Mouse (Mus musculus) kidney, adult 2 months (tissue): Measurements from ENCODE around the gene Eri3. TPM values are rescaled to one million over a fixed set of nuclear protein-coding genes. Genes with fewer than 3 reads are reported as not detected.

Source experiments
- DNase-seq: peaks from one replicate; pipeline ENCODE4 v3.0.0; 2021
- H3K27ac ChIP-seq: fragments of 200-500 bp; 2 replicates; pipeline ENCODE4 v1.5.1; 2012; ENCODE audit warnings: low read depth, low read length, control low read depth, inconsistent platforms; ENCODE audit not compliant: insufficient read depth
- H3K27me3 ChIP-seq: fragments of 200-500 bp; replicated peaks from 2 replicates; pipeline ENCODE4 v1.6.1; 2012; ENCODE audit warnings: mild to moderate bottlenecking, moderate library complexity, low read length, inconsistent platforms; ENCODE audit not compliant: control insufficient read depth, insufficient read depth
- H3K36me3 ChIP-seq: fragments of 200-500 bp; 2 replicates; pipeline ENCODE4 v1.6.1; 2012; ENCODE audit warnings: mild to moderate bottlenecking, moderate library complexity, low read length, inconsistent platforms; ENCODE audit not compliant: control insufficient read depth, insufficient read depth
- H3K4me1 ChIP-seq: fragments of 200-500 bp; 2 replicates; pipeline ENCODE4 v1.6.1; 2011; ENCODE audit warnings: low read length; ENCODE audit not compliant: control insufficient read depth, insufficient read depth
- H3K4me3 ChIP-seq: fragments of 200-500 bp; 2 replicates; pipeline ENCODE4 v1.5.1; 2011; ENCODE audit warnings: mild to moderate bottlenecking, low read depth, low read length, control low read depth; ENCODE audit not compliant: insufficient read depth
- CTCF ChIP-seq: fragments of 200-500 bp; conservative IDR thresholded peaks from 2 replicates; pipeline ENCODE4 v1.5.1; 2011; ENCODE audit warnings: low read depth, mild to moderate bottlenecking, control low read depth, low read length, moderate library complexity, mixed read lengths; ENCODE audit not compliant: insufficient read depth, insufficient read length
- POLR2A ChIP-seq: fragments of 200-500 bp; IDR thresholded peaks from one replicate; pipeline ENCODE4 v1.6.1; 2011; ENCODE audit warnings: low read depth, low read length, control low read depth
- WGBS: fragments of 180-500 bp; shearing (Covaris S2); methylation state at CpG from one replicate; pipeline ENCODE4 v1.1.7; 2018; 5-methylcytosine and 5-hydroxymethylcytosine counted together
- polyA plus RNA-seq: library from polyadenylated mRNA; depleted of rRNA; stranded (reverse); fragments of >200 nt; gene quantifications from 2 replicates; pipeline ENCODE4 v1.2.3, GENCODE M21; 2012

Gene Eri3
- polyA plus RNA-seq, 1 experiment = 73.0 TPM

- DNase-seq = no peak
- Histone ChIP-seq H3K27me3 (no peaks in the 10 kb centered on the region), H3K4me3 (no peak overlapping the region), H3K36me3 (no peaks in the 10 kb centered on the region), H3K27ac (no peak overlapping the region), H3K4me1 (no peaks in the 10 kb centered on the region)
- 74% methylated on average over 22 of the region's 22 CpGs for WGBS
- TF ChIP-seq POLR2A (no peak), CTCF (no peak)
Observed at GRCm38 (mm10) chr4:117636891-117637613, 86.9 kb downstream of the Eri3 start.

GRCm38 (mm10) chr4:117640925-117641703 lies 90.9 kb downstream of the Eri3 start:
- WGBS = 97% methylated on average over 1 of the region's 1 CpGs
- no peak overlapping the region for H3K4me3 ChIP-seq
- no peaks in the 10 kb centered on the region for H3K4me1 ChIP-seq
- no peak overlapping the region for H3K27ac ChIP-seq
- no peak for TF ChIP-seq POLR2A
- TF ChIP-seq CTCF = no peak
- DNase-seq = no peak
- H3K27me3 ChIP-seq = no peaks in the 10 kb centered on the region
- no peaks in the 10 kb centered on the region for H3K36me3 ChIP-seq

- Histone ChIP-seq H3K4me1 (no peaks in the 10 kb centered on the region), H3K27ac (no peak overlapping the region), H3K4me3 (no peak overlapping the region), H3K36me3 (no peaks in the 10 kb centered on the region), H3K27me3 (no peaks in the 10 kb centered on the region)
- no peak for DNase-seq
- whole genome bisulfite sequencing = 91% methylated on average over 1 of the region's 1 CpGs
- TF ChIP-seq CTCF (no peak), POLR2A (no peak)
Observed at GRCm38 (mm10) chr4:117641804-117642203, 91.6 kb downstream of the Eri3 start.

- Histone ChIP-seq H3K4me3 (no peak overlapping the region), H3K4me1 (no peaks in the 10 kb centered on the region), H3K27ac (no peak overlapping the region), H3K27me3 (no peaks in the 10 kb centered on the region), H3K36me3 (no peaks in the 10 kb centered on the region)
- TF ChIP-seq POLR2A (no peak), CTCF (no peak)
- no peak for DNase-seq
- 55% methylated on average over 22 of the region's 22 CpGs for WGBS
Observed at GRCm38 (mm10) chr4:117645031-117645435, 94.9 kb downstream of the Eri3 start.

GRCm38 (mm10) chr4:117645859-117646258 lies 95.7 kb downstream of the Eri3 start:
- Histone ChIP-seq H3K27ac (no peak overlapping the region), H3K4me1 (no peaks in the 10 kb centered on the region), H3K4me3 (no peak overlapping the region), H3K27me3 (no peaks in the 10 kb centered on the region), H3K36me3 (no peaks in the 10 kb centered on the region)
- 68% methylated on average over 2 of the region's 2 CpGs for WGBS
- DNase-seq = no peak
- TF ChIP-seq POLR2A (no peak), CTCF (no peak)

- WGBS = 89% methylated on average over 8 of the region's 8 CpGs
- DNase-seq = no peak
- H3K27me3 ChIP-seq = no peaks in the 10 kb centered on the region
- H3K36me3 ChIP-seq = no peaks in the 10 kb centered on the region
- H3K27ac ChIP-seq = no peak overlapping the region
- no peak for TF ChIP-seq POLR2A
- TF ChIP-seq CTCF = no peak
- H3K4me1 ChIP-seq = no peaks in the 10 kb centered on the region
- no peak overlapping the region for H3K4me3 ChIP-seq
Observed at GRCm38 (mm10) chr4:117646496-117646895, 96.3 kb downstream of the Eri3 start.

GRCm38 (mm10) chr4:117646926-117647755 lies 97.0 kb downstream of the Eri3 start:
- no peaks in the 10 kb centered on the region for H3K27me3 ChIP-seq
- H3K36me3 ChIP-seq = no peaks in the 10 kb centered on the region
- H3K4me3 ChIP-seq = no peak overlapping the region
- no peak overlapping the region for H3K27ac ChIP-seq
- H3K4me1 ChIP-seq = no peaks in the 10 kb centered on the region
- TF ChIP-seq POLR2A = no peak
- no peak for TF ChIP-seq CTCF
- DNase-seq = no peak
- WGBS = 87% methylated on average over 23 of the region's 23 CpGs
